Mouse (Mus musculus): ENCODE measurements around the gene Rbfox1.

GRCm38 (mm10) chr16:7004565-7004964, 1119.4 kb downstream of the Rbfox1 start:
- TF ChIP-seq POLR2A (IDR thresholded peaks at IDR 0.05; ENCODE audit: borderline replicate concordance, control insufficient read depth, low read depth, low read length) (no peak), CTCF (IDR thresholded peaks at IDR 0.05; ENCODE audit: control insufficient read depth, insufficient read depth, low read length) (no peak)

Measured in bone marrow, adult 2 months (tissue).